Mouse (Mus musculus): ENCODE data around the gene Mcm3.
"Not testable (repeated sequence)": the region's sequence is repeated elsewhere in the genome, so short reads cannot be mapped to it uniquely, and the experiment has no call there.

Gene Mcm3

DNA sequence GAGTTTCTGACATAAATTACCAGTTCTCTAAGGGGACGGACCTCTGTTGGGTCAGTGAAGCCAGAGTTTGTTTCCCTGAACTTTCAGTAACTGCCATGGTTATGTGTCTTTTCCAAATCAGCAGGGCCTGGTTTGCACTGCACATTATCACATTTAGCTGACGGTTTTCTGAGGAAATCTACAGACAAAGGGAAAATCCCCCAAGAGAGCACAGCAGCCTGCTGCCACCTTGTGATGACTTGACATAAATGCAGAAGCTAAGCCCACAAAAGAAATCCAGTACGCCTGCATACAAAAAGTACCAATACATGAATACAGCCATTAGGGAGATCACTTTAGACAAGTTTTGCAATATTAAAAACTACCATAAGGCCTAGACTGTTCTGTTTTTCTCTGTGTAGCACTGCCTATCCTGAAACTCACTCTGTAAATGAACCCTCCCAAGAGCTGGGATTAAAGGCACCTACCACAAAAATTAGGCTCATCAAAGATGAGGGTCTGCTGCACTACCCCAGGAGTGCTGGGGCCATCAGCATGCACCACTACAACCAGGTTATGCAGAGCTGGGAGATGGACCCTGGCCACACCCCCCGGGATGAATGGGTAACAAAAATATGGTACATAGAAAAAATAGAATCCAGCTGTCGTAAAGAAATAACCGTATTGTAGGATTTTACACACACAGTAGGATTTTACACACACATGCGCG, 18.3 kb downstream of the Mcm3 start:
- no peak for DNase-seq (ENCODE audit: low spot score)

DNA sequence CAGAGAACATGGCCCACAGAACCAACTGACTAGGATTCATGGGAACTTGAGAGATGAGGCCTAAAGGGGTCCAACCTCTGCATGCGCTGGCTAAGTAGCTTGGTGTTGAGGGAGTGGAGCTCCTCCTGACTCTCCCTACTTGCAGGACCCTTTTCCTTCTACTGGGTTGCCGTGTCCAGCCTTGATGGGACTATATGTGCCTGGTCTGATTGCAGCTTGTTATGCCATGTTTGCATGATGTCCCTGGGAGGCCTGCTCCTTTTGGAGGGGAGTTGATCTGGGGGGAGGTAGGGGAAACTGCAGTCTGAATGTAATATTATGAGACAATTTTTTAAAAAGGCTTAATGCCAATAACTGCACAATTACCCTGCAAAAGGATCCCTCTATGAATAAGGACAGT, 18.8 kb downstream of the Mcm3 start:
- no peak for DNase-seq (ENCODE audit: low spot score)

DNA sequence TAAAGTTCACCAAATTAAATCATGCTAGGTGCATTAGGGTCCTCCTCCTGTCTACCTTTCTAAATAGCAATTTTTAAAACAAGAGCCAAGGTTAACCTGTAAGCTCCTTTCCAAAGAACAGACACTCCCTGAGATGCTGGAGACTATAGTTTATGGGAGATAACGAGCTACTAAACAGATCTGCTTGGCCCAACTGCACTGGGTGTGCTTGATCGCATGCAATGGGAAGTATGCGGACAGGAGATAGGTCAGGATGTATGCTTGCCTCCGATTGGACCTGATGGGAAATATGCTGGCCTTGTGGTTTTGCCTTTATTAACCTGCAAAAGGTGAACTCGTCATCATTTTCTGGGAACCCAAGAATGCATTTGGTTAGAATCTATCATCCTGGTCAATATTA, 24.9 kb downstream of the Mcm3 start:
- DNase-seq (ENCODE audit: low spot score): peak; percentile 39

DNA sequence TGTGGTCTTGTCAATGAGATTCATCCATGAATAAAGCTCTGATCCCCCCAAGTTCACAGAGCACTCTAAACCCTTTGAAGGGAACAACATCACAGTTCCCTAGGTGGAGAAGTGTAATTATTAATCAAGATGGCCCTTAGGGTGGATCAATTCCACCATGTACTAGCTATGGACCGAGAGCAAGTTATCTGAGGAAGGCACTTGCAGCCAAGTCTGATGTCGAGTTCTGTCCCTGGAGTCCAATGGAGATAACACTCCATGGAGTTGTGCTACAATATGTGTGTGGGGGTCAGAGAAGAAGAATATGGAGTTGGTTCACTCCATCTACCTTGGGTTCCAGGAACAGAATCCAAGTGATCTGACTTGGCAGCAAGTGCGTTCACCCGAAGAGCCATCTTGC, 25.4 kb downstream of the Mcm3 start:
- no peak for DNase-seq (ENCODE audit: low spot score)

DNA sequence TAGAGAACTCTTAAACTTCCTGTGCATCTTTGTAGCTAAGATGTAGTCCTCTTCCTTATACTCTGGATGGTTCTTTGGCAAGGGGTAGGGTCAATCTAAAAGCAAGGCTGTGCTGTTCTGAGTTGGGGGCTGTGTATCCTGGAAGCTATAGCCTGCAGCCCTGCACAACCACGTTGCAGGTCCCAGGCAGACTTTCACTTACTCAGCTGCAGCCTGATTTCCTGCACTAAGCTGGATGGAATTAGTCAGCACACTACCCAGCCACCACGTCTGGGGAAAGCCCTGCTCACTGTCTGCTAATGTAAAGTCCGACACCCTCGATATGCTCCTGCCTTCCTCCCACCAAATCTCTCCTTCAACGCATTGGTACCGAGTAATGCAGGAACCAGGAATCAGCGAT, 28.7 kb downstream of the Mcm3 start:
- DNase-seq (ENCODE audit: low spot score): no peak

DNA sequence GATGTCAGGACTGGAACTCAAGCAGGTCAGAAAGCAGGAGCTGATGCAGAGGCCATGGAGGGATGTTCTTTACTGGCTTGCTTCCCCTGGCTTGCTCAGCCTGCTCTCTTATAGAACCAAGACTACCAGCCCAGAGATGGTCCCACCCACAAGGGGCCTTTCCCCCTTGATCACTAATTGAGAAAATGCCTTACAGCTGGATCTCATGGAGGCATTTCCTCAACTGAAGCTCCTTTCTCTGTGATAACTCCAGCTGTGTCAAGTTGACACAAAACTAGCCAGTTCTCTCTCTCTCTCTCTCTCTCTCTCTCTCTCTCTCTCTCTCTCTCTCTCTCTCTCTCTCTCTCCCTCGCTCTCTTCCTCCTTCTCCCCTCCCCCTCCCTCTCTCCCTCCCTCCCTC, 29.6 kb downstream of the Mcm3 start, which contains the start of gene Il17f:
Gene Il17f, minus strand, starts transcription at position 101 of the 400 bp plus-strand sequence.
- not testable (repeated sequence) for DNase-seq (ENCODE audit: low spot score)

DNA sequence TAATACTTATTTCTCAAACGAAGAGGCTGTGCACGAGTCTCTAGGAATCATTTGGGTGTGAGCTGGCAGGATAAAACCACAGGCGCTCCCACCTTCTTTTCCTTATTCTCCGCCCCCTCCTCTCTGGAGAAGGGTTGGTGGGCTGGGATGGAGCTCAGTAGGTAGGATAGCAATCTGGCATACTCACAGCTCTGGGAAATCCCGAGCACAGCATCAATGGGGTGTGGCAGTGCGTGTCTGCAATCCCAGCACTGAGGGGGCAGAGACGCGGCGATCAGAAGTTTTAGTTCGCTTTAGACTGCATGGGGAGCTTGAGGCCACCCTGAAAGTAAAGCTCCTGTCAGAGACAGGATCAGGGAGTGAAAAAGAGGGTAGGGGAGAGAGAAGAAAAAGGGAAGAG, 31.7 kb downstream of the Mcm3 start:
- DNase-seq (ENCODE audit: low spot score): no peak

DNA sequence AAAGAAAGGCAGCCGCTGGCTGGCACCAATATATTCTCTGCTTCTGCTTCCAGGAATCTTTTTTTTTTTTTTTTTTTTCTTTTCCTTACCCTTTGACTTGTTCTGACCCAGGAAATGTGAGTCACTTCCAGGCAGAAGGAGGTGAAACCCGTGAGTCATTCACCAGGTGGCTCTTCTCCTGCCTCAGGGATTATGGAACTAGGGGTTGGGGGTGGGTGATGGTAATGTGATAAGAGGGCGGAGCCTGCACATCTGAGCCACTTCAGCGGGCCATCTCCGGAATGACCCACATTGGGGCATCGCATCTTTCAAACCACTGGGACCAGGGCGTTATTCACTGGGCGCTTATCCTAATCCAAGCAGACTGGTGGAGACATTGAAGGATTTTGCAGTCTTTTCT, 33.1 kb downstream of the Mcm3 start:
- DNase-seq (ENCODE audit: low spot score): no peak

DNA sequence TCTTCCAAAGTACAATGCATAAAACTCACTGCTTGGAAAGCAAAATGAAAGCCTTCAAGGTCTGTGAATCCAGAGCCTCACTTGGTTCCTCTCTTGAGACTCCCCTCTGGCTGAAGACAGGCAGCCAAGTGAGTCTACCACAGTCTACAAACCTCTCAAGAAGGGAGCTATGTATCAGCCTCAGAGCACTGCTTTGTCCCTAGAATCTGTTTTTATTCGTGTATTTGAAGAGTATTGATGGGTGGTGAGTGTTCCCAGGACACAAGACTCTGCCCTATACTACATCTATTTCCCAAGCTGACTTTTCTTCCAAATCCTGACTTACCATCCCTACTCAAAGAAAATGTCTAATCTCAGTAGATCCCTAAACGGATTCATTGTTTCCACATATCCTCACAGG, 41.7 kb downstream of the Mcm3 start:
- no peak for DNase-seq (ENCODE audit: low spot score)

DNA sequence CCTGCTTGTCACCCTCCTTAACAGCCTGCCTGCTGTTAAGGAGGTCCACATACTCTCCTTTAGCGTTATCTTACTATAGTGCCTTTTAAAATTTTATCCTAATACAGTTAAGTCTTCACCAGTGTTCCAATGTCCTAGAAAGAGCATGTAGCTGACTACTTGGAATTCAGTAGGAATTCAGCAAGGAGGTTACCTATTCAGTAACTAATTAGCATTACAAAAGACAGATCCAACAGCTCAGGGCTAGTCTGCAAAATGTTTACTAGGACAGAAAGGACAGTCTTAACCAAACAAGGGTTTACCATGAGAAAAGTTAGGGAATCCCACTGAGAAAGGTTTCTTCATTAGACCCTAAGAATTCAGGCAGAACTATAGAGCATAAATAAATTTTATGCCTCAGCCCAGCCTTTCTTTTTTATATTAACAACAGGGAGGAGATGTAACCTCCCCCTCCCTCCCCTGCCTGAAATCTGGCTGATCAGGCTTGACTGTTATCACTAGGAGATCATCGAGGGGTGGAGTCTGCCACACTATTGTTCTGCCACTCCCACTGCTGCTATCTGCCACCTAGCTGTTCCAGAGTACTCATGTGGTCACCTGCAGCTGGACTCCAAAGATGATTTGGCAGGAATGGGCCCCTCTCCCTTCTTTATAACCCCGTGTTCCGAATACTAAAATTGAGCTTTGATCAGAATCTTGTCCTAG, 45.9 kb downstream of the Mcm3 start:
- not testable (repeated sequence) for DNase-seq (ENCODE audit: low spot score)

DNA sequence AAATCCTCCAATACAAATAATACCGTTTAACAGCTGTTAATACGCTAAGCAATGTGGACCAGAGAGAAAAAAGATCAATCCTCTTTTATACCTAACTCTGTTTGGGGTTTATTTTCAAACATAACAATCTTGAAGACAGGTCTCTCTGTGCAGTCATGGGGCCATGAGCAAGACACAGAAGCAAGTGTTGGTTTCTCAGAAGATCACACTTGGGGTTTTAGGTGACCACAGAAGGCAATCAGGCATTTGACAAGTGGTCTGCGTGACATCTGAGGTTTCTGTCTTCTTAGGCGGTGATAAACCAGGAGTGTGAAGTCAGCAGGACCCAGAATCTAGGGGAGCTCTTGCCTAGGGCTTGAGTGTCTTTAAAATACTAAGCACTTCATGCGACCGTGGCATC, 53.6 kb downstream of the Mcm3 start:
- DNase-seq (ENCODE audit: low spot score): no peak

DNA sequence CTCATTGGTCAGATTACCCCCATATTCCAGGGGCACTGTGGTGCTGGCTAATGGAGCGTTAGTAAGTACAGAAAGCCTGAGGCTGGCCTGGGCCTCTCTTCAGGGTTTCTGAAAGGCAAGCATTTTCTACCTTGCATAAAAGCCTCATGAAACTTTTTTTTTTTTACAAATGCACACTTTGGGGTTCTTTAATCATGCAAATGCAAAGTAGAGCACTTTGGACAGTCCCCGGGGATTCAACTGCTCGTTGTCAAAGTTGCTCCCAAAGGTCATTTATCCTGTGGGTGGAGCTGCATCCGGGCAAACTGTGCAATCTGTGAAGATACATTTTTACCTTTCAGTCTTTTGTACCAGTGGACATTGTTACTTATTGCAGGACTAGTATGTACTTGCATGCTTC, 58.7 kb downstream of the Mcm3 start:
- no peak for DNase-seq (ENCODE audit: low spot score)

DNA sequence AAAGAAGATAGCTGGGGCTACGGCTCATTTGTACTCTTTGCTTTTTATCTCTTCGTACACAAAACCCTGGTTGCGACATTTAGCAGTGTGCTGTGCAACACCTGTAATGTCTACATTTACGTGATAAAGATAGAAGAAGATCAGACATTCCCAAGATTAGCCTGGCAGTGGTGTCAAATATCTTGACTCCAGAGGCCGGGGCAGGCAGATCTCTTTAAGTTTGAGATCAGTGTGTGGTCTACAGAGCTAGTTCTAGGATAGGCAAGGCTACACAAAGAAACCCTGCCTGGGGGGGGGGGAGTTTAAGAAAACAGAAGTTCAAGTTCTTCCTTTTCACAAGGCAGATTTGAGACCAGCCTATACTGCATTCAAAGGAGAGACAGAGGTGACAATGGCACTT, 59.8 kb downstream of the Mcm3 start:
- DNase-seq (ENCODE audit: low spot score): no peak

DNA sequence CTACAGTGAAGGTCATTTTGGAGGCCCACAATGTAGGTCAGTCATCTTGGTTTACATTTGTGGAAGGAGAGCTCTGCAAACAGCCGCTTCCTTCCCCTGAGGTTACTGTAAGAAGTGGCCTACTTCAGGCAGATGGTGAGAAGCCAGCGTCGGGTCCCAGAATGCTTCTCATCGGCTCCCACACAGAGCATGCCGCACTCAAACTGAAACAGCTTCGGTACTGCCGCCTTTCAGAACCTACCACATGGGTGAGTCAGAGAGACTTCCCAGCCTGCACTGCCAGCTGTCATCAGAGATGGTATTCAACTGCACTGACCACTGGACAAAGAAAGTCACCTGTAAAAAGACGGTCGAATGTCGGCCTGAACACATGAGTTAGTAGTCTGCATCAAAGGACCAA, 60.3 kb downstream of the Mcm3 start:
- DNase-seq (ENCODE audit: low spot score): no peak

DNA sequence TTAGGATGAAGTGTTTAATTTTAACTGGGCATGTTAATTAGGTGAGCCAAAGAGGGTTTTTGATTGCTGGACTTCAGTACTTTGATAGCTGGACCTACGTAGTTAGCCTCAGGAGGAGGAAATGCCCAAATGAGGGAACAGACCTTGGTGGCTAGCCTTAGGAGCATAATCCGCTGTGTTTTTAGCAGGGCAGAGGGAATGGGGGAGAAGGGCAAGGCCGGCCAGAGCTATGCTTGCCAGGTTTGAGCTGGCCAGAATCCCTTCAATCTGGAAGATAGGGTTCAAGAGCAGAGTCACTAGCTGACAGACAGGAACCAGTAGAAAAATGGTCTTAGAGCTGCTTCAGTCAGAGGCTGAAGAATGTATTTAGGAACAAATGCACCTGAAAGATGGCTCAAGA, 62.5 kb downstream of the Mcm3 start:
- no peak for DNase-seq (ENCODE audit: low spot score)

DNA sequence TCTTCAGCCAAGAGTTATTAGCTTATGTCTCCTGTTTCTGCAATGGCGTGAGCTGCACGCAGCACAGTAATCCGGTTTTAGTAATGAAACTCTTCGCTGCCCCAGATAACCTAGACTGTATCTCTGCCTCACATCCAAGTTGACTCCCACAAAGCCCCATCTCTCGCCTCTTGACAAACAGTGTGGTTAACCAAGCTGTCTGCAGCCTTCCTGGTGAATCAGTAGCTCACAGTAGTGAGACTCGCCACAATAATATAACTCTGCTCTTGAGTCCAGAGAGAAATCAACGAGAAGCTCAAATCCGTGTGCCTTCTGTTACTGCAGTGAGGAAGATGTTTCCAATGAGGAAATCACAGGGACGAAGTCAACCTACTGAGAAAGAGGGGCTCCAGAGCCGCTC, 65.7 kb downstream of the Mcm3 start:
- no peak for DNase-seq (ENCODE audit: low spot score)
